Mouse (Mus musculus) neural tube, embryonic 11.5 days (tissue): ENCODE measurements around the gene Ghrl. TPM values are rescaled to one million over a fixed set of nuclear protein-coding genes. Genes with fewer than 3 reads are reported as not detected.
"Not testable (repeated sequence)": the region's sequence is repeated elsewhere in the genome, so short reads cannot be mapped to it uniquely, and the experiment has no call there.

Experiments
- ATAC-seq: fragments of 200-750 bp; cut with Nextera tagmentation; 2 replicates; pipeline ENCODE4 v1.8.0; 2017; ENCODE audit warnings: moderate number of reproducible peaks, mild to moderate bottlenecking, moderate TSS enrichment, moderate library complexity; ENCODE audit not compliant: insufficient read depth, low FRiP score, low TSS enrichment
- DNase-seq: peaks from one replicate; pipeline ENCODE4 v3.0.0-alpha.2; 2015; ENCODE audit warnings: low spot score
- H3K27ac ChIP-seq: fragments of 300-500 bp; sonication (generic); 2 replicates; pipeline ENCODE4 v1.5.1; 2014; ENCODE audit warnings: low read depth, mild to moderate bottlenecking, low read length
- H3K27me3 ChIP-seq: fragments of 300-500 bp; sonication (generic); 2 replicates; pipeline ENCODE4 v1.6.1; 2014; ENCODE audit warnings: mild to moderate bottlenecking, low read length, mixed read lengths; ENCODE audit not compliant: control insufficient read depth, insufficient read depth
- H3K36me3 ChIP-seq: fragments of 300-500 bp; sonication (generic); 2 replicates; pipeline ENCODE4 v1.6.1; 2014; ENCODE audit warnings: mild to moderate bottlenecking, low read length, moderate library complexity, mixed read lengths; ENCODE audit not compliant: control insufficient read depth, insufficient read depth
- H3K4me1 ChIP-seq: fragments of 300-500 bp; sonication (generic); 2 replicates; pipeline ENCODE4 v1.6.1; 2014; ENCODE audit warnings: low read length, mixed read lengths; ENCODE audit not compliant: control insufficient read depth, insufficient read depth
- H3K4me2 ChIP-seq: fragments of 300-500 bp; sonication (generic); 2 replicates; pipeline ENCODE4 v1.6.1; 2014; ENCODE audit warnings: low read depth, mild to moderate bottlenecking, moderate library complexity
- H3K4me3 ChIP-seq: fragments of 300-500 bp; sonication (generic); 2 replicates; pipeline ENCODE4 v1.5.1; 2014; ENCODE audit warnings: low read depth, low read length
- H3K9ac ChIP-seq: fragments of 300-500 bp; sonication (generic); 2 replicates; pipeline ENCODE4 v1.6.1; 2014; ENCODE audit warnings: mild to moderate bottlenecking, low read length
- H3K9me3 ChIP-seq: fragments of 300-500 bp; sonication (generic); 2 replicates; pipeline ENCODE4 v1.6.1; 2016; ENCODE audit warnings: low read length; ENCODE audit not compliant: control insufficient read depth
- WGBS: fragments of 180-500 bp; shearing (Covaris S2); extraction: QIAGEN DNeasy Blood & Tissue Kit; methylation state at CpG from one replicate; pipeline ENCODE4 v1.1.7; 2014; 5-methylcytosine and 5-hydroxymethylcytosine counted together
- polyA plus RNA-seq: library from polyadenylated mRNA; unstranded; fragments of >200 nt; fragmentation: Nextera tagmentation; extraction: Ambion mirVana; gene quantifications from 2 replicates; pipeline ENCODE4 v1.2.1, GENCODE M21; 2014

The Ghrl gene
- polyA plus RNA-seq, 1 experiment from 2014 or later = not detected

DNA sequence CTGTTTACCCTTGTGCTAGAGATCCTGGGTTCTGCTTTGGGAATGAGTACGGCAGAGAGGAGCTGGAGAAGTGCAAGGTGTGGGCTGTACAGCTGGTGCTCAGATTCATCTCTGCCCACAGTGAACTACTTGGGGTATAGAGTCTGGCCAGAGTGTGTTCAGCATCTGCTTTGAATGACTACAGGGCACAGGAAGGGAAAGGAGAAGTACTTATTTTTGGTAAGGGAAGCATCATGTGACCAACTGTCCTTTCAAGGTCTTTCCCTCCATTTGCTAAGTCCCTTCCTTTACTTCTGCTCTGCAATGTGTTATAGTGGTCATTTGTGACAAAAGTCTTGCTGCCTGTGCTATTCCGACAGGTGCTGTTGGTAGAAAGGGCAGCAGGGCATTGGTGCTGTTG lies 5.4 kb downstream of the Ghrl start:
- H3K9me3 ChIP-seq = no peaks in the 10 kb centered on the region
- no peak overlapping the region for H3K27ac ChIP-seq
- H3K4me1 ChIP-seq = no peaks in the 10 kb centered on the region
- no peak overlapping the region for H3K4me3 ChIP-seq
- ATAC-seq (no peak), DNase-seq (no peak)
- WGBS = 93% methylated on average over 2 of the region's 2 CpGs
- no peak overlapping the region for H3K4me2 ChIP-seq
- no peaks in the 10 kb centered on the region for H3K27me3 ChIP-seq
- H3K9ac ChIP-seq = no peak overlapping the region
- peaks cover 18% of the 10 kb centered on the region for H3K36me3 ChIP-seq

DNA sequence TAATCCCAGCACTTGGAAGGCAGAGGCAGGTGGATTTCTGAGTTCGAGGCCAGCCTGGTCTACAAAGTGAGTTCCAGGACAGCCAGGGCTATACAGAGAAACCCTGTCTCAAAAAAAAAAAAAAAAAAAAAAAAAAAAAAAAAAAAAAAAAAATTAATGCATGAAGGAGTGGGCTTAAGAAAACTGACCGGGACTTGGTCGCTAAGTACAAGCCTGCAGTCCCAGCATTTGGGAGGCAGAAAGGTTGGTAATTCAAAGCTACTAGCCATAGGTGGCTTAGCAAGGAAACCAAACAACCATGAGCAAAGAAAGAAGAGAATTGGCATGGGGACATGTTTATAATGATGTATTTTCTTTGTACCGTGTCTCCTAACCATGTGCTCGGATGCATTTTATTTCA lies 6.3 kb downstream of the Ghrl start:
- not testable (repeated sequence) for DNase-seq
- H3K36me3 ChIP-seq = peaks cover 14% of the 10 kb centered on the region
- WGBS = 96% methylated on average over 4 of the region's 5 CpGs

DNA sequence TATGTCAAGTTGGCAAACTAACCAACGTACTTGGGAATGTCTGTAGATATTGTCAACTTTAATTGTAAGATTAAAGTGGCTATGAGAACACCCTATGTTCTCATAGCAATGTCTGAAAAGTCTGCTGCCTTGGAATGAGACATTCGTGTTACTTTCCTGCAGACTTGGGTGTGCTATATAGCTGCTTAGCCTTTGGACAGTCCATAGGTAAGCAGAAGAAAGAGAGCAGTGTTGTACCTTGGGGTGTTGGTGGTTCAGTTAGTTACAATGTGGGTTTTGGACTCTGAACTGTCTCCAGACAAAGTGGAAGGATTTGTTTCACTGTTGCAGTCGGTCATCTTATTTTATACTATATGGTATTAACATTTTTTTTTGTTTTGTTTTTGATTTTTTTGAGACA lies 7.0 kb downstream of the Ghrl start:
- H3K4me3 ChIP-seq = no peak overlapping the region
- H3K27ac ChIP-seq = no peak overlapping the region
- H3K4me2 ChIP-seq = no peak overlapping the region
- H3K27me3 ChIP-seq = no peaks in the 10 kb centered on the region
- DNase-seq (no peak), ATAC-seq (no peak)
- peaks cover 17% of the 10 kb centered on the region for H3K36me3 ChIP-seq
- H3K9ac ChIP-seq = no peak overlapping the region
- H3K9me3 ChIP-seq = no peaks in the 10 kb centered on the region
- H3K4me1 ChIP-seq = no peaks in the 10 kb centered on the region
- 96% methylated on average over 3 of the region's 3 CpGs for WGBS

More for the DNA sequence above, 6.3 kb downstream of the Ghrl start:
- H3K9me3 ChIP-seq, H3K27ac ChIP-seq, H3K27me3 ChIP-seq, H3K4me1 ChIP-seq, ATAC-seq, H3K4me3 ChIP-seq, H3K4me2 ChIP-seq, H3K9ac ChIP-seq: not testable (repeated sequence)

DNA sequence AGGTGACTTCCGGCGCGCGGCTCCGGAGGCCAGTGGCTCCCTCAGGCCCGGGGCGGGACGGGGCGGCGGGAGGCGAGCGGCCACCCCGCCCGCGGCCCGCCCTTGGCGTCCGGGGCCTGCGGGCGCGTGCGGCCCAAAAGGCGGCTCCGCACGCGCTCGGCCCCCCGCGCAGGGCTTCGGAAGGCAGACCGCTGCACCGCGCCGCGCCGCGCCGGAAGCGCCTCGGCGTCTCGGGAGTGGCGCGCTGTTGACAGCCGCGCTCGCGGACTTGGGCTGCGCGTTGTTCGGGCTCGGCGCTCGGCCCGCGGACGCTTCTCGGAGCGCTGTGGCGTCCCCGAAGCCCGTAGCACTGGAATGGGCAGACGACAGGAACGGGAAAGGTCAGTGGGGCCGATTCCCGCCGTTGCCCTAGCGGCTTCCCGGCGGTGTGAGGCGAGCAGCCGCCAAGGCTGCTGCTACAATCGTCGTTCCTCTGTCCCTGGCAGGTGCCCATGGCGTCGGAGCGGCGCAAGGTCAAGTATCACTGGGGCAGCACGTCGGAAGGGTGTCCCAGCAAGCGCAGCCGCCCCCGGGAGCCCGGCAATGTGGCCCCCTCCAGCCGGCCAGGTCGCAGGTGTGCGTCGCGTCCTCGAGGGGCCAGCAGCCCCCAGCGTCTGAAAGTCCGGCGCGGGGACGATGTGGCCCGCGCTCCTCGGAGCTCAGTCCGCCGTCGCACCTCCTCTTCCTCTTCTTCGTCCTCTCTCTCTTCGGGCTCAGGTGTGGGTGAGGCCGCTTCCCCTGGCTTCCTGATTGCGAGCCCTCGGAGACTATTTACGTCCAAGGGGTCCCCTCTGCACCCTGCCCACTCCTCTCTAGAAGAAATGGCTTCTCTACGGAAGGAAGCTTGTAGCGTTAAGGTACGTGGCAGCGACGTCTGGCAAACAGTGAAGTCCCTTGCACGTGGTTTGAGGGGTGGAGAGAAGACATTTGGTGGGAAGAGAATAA lies 22.2 kb downstream of the Ghrl start:
- Histone ChIP-seq H3K27ac (peak overlapping the region; percentile 87), H3K36me3 (0 out of 2 replicates have a peak, but pooled peaks cover 2% of the 10 kb centered on the region), H3K4me1 (peaks cover 13% of the 10 kb centered on the region), H3K27me3 (no peaks in the 10 kb centered on the region), H3K9me3 (no peaks in the 10 kb centered on the region), H3K4me3 (peak overlapping the region; percentile 85), H3K4me2 (peak overlapping the region; percentile 99), H3K9ac (peak overlapping the region; percentile 79)
- no peak for DNase-seq
- WGBS = under 1% methylated on average over 112 of the region's 113 CpGs
- ATAC-seq = peak; percentile 70

DNA sequence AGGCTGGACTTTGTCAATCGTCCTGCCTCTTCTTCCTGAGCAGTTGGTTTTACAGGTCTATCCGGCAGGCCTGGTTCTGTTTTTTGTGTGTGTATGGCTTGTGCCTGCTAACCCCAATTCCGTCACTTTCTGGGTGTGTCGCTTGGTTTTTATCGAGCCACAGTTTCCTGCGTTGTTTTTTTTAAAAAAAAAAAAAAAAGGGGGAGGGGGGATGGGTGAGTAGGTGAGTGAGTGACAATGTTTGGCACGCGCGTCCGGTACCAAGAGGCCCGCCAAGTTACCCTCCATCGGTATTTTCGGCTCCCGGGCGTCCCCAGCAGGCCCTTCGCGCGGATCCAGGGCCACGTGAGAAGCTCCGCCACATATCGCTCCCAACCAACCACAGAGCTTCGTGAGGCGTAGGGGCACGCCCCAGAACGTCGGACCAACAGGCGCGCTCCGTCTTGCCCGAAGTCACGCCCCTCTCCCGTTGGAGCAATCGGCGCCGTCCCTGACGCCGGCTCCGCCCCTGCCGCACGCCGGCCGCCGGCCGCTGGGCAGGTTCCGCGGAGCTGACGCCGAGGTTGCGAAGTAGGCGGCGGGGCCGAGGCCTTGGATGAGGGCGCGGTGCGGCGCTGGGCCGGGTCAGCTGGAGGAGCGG lies 23.0 kb downstream of the Ghrl start, which contains the start of gene Tatdn2:
Gene Tatdn2, plus strand, starts transcription at position 469 of the 640 bp plus-strand sequence.
- Histone ChIP-seq H3K4me1 (peaks cover 13% of the 10 kb centered on the region), H3K27ac (peak within 1 kb of the TSS; percentile 87), H3K9ac (peak within 1 kb of the TSS; percentile 79), H3K27me3 (no peaks in the 10 kb centered on the region), H3K4me2 (peak within 1 kb of the TSS; percentile 99), H3K36me3 (no peaks in the 10 kb centered on the region), H3K9me3 (no peaks in the 10 kb centered on the region), H3K4me3 (peak within 1 kb of the TSS; percentile 85)
- WGBS = under 1% methylated on average over 57 of the region's 58 CpGs
- ATAC-seq (peak; percentile 99), DNase-seq (peak; percentile 96)

DNA sequence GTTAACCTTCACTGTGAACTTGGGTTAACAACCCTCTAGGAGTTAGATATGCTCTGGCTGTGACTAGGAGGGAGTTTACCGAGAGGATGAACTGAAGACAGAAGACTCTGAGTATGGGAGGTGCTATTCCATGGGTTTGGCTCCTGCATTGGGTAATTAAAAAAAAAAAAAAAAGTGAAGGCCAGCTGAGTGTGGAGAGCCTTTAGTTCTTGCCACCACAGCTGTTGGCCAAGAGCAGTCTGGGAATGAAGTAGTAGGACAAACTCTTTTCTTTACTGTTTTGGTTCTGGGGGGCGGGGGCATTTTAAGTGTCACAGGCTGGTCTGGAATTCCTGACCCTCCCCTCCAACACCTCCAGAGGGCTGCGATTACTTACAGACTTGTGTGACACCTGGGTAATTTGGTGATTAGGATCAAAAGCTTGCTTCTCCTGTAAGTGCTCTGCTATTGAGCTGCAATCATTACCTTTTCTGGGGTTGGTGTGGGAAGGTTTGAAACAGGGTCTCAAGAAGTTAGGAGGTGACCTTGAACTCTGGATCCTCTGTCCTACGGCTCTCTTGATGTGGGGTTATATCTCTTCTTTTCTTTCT lies 23.8 kb downstream of the Ghrl start:
- H3K4me1 ChIP-seq = peaks cover 15% of the 10 kb centered on the region
- H3K27me3 ChIP-seq = no peaks in the 10 kb centered on the region
- DNase-seq (no peak), ATAC-seq (no peak)
- H3K27ac ChIP-seq = no peak overlapping the region
- peak overlapping the region; percentile 99; the same call in 1 of the 2 replicates for H3K4me2 ChIP-seq
- no peaks in the 10 kb centered on the region for H3K9me3 ChIP-seq
- no peak overlapping the region for H3K4me3 ChIP-seq
- WGBS = 47% methylated on average over 4 of the region's 4 CpGs
- H3K9ac ChIP-seq = no peak overlapping the region
- H3K36me3 ChIP-seq = no peaks in the 10 kb centered on the region

DNA sequence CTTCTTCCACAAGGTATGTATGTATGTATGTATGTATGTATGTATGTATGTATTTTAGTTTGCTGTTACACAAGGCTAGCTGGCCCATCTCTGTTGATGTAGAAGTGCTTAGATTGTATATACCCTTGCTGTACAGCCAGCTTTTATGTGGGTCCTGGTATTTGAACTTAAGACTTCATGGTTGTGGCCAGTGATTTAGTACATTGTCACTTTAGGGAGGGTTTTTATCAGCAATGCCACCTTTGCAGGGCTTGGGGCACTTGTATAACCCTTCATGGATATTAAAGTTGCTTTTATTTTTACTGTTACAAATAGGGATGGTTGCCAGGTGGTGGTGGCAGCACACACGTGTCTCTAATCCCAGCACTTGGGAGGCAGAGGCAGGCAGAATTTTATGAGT lies 24.5 kb downstream of the Ghrl start:
- no peak for ATAC-seq
- DNase-seq = no peak
- Histone ChIP-seq H3K27me3 (no peaks in the 10 kb centered on the region), H3K27ac (no peak overlapping the region), H3K9me3 (no peaks in the 10 kb centered on the region), H3K9ac (no peak overlapping the region), H3K4me1 (peaks cover 22% of the 10 kb centered on the region), H3K4me3 (no peak overlapping the region), H3K4me2 (no peak overlapping the region), H3K36me3 (no peaks in the 10 kb centered on the region)
- WGBS = 67% methylated on average over 1 of the region's 1 CpGs

DNA sequence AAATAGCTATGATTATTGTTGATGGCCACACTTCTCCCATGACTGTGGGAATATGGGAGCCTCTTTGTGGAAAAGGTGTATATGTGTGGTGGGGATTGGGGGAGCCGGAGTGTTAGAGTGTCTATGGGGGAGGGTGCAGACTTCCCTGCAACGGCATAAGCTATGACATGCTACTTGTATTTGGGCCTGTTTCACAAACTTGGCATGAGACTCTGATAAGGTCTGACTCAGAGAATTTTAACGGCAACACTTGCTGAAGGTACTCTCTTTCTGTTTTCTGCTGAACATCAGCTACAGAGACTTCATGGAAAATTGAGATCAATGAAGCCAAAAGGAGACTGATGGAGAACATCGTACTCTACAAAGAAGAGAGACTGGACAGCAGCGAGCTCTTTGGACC lies 26.3 kb downstream of the Ghrl start:
- DNase-seq = no peak
- Histone ChIP-seq H3K4me1 (peaks cover 23% of the 10 kb centered on the region), H3K9ac (no peak overlapping the region), H3K4me2 (no peak overlapping the region), H3K27me3 (no peaks in the 10 kb centered on the region), H3K4me3 (no peak overlapping the region), H3K27ac (no peak overlapping the region), H3K9me3 (no peaks in the 10 kb centered on the region), H3K36me3 (no peaks in the 10 kb centered on the region)
- ATAC-seq = no peak
- WGBS = 92% methylated on average over 5 of the region's 5 CpGs
